Mouse (Mus musculus) spleen, adult 2 months (tissue): ENCODE results near the gene Mylip. TPM values are rescaled to one million over a fixed set of nuclear protein-coding genes. Genes with fewer than 3 reads are reported as not detected.

Source experiments
- DNase-seq, 2 experiments: peaks; one replicate each; pipeline versions ENCODE4 v3.0.0 to v3.0.0-alpha.2; 2012 to 2021; ENCODE audit warnings: low spot score in 2 of 2, low read depth in 1 of 2
- H3K27ac ChIP-seq: fragments of 200-500 bp; 2 replicates; pipeline ENCODE4 v1.5.1; 2012; ENCODE audit warnings: low read length, inconsistent platforms; ENCODE audit not compliant: insufficient read depth
- H3K27me3 ChIP-seq: fragments of 200-500 bp; 2 replicates; pipeline ENCODE4 v1.6.1; 2012; ENCODE audit warnings: mild to moderate bottlenecking, moderate library complexity, low read length, inconsistent platforms; ENCODE audit not compliant: control insufficient read depth, insufficient read depth
- H3K36me3 ChIP-seq: fragments of 200-500 bp; 2 replicates; pipeline ENCODE4 v1.6.1; 2012; ENCODE audit warnings: mild to moderate bottlenecking, low read length, inconsistent platforms; ENCODE audit not compliant: control insufficient read depth, insufficient read depth
- H3K4me1 ChIP-seq: fragments of 200-500 bp; 2 replicates; pipeline ENCODE4 v1.6.1; 2011; ENCODE audit warnings: inconsistent platforms; ENCODE audit not compliant: control insufficient read depth, insufficient read depth, insufficient read length
- H3K4me3 ChIP-seq: fragments of 200-500 bp; 2 replicates; pipeline ENCODE4 v1.5.1; 2011; ENCODE audit warnings: mild to moderate bottlenecking, inconsistent platforms; ENCODE audit not compliant: insufficient read depth, insufficient read length; ENCODE audit errors: extremely low read depth
- CTCF ChIP-seq: fragments of 200-500 bp; IDR thresholded peaks from 2 replicates; pipeline ENCODE4 v1.5.1; 2011; ENCODE audit warnings: mild to moderate bottlenecking, inconsistent platforms; ENCODE audit not compliant: insufficient read depth, insufficient read length, insufficient replicate concordance; ENCODE audit errors: extremely low read depth
- POLR2A ChIP-seq: fragments of 200-500 bp; IDR thresholded peaks from 2 replicates; pipeline ENCODE4 v1.6.1; 2011; ENCODE audit warnings: low read depth, low read length, inconsistent platforms
- WGBS: fragments of 180-500 bp; shearing (Covaris S2); methylation state at CpG from one replicate; pipeline ENCODE4 v1.1.7; 2018; 5-methylcytosine and 5-hydroxymethylcytosine counted together
- polyA plus RNA-seq: library from polyadenylated mRNA; depleted of rRNA; stranded (reverse); fragments of >200 nt; gene quantifications from 2 replicates; pipeline ENCODE4 v1.2.3, GENCODE M21; 2012

The Mylip gene
- polyA plus RNA-seq, 1 experiment, result 31.4 TPM

GRCm38 (mm10) chr13:45397896-45398805 is 8.6 kb downstream of the Mylip start:
- Histone ChIP-seq H3K36me3 (peaks cover 30% of the 10 kb centered on the region), H3K4me1 (peaks cover 8% of the 10 kb centered on the region; the same call in 1 of the 2 replicates), H3K27me3 (no peaks in the 10 kb centered on the region), H3K27ac (no peak overlapping the region), H3K4me3 (no peak overlapping the region)
- TF ChIP-seq POLR2A (no peak), CTCF (no peak)
- 75% methylated on average over 16 of the region's 21 CpGs for WGBS
- DNase-seq, result no peak

DNA sequence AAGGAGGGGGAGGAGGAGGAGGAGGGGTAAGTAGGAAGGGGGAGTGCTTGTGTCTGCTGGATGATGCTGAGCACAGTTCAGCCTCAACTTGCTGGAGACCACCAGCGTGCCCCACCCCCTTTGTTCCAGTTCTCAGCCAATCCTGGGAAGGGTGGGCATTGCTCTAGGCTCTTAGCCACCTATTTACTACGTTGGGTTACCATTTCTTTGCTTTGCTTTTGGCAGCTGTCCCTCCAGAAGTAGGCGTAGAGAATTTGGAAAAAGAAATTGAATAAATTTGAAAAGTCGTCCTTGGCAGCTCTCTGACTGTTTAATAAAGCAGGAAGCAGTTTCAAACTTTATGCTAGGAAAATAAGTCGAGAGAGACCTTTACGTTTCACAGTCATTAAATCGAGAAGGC is 11.2 kb downstream of the Mylip start:
- Histone ChIP-seq H3K27me3 (no peaks in the 10 kb centered on the region), H3K36me3 (peaks cover 37% of the 10 kb centered on the region), H3K4me3 (no peak overlapping the region), H3K27ac (no peak overlapping the region), H3K4me1 (peaks cover 5% of the 10 kb centered on the region; the same call in 1 of the 2 replicates)
- TF ChIP-seq CTCF (no peak), POLR2A (no peak)
- no peak for DNase-seq
- 88% methylated on average over 7 of the region's 7 CpGs for WGBS

GRCm38 (mm10) chr13:45401816-45402215 is 12.3 kb downstream of the Mylip start:
- Histone ChIP-seq H3K4me1 (peaks cover 3% of the 10 kb centered on the region; the same call in 1 of the 2 replicates), H3K36me3 (peaks cover 46% of the 10 kb centered on the region), H3K27ac (no peak overlapping the region), H3K4me3 (no peak overlapping the region), H3K27me3 (no peaks in the 10 kb centered on the region)
- no peak for DNase-seq
- 83% methylated on average over 7 of the region's 7 CpGs for WGBS
- TF ChIP-seq CTCF, result no peak
- no peak for TF ChIP-seq POLR2A

DNA sequence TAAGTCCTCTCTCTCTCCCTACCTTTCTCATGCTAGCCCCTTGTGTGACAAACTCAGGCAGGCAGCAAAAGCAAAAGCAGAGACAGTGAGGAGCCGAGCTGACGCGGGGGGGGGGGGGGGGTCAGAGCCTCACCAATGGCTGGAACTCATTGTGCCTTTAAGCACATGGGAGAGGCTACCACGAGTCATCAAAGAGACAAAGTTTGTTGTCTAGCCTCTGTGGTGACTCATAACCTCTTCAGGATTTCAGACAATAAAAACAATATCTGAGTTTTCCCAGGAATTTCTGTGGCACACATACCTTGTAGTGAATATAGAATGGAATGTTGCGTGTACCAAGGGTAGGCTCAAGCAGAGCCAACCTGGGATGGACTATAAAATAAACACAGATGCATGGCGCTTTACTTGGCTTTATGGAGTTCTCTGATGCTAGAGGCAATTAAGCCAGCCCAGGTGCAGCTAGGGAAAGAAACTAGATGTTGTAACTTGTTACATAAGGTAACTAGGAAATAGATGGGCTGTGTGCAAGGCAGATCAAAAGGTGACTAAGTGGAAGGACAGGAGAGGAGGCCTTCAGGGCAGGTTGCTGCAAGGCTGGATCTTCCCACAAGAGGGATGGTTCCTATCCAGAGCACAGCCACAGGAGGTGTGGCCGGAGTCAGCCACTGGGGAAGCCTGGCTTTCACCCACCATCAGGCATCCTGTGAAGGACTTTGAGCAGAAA is 12.9 kb downstream of the Mylip start:
- no peak for DNase-seq
- TF ChIP-seq CTCF, result no peak
- no peak for TF ChIP-seq POLR2A
- no peaks in the 10 kb centered on the region for H3K27me3 ChIP-seq
- peaks cover 51% of the 10 kb centered on the region for H3K36me3 ChIP-seq
- no peak overlapping the region for H3K27ac ChIP-seq
- WGBS, result 88% methylated on average over 7 of the region's 7 CpGs
- H3K4me3 ChIP-seq, result no peak overlapping the region
- peaks cover 2% of the 10 kb centered on the region; the same call in 1 of the 2 replicates for H3K4me1 ChIP-seq

DNA sequence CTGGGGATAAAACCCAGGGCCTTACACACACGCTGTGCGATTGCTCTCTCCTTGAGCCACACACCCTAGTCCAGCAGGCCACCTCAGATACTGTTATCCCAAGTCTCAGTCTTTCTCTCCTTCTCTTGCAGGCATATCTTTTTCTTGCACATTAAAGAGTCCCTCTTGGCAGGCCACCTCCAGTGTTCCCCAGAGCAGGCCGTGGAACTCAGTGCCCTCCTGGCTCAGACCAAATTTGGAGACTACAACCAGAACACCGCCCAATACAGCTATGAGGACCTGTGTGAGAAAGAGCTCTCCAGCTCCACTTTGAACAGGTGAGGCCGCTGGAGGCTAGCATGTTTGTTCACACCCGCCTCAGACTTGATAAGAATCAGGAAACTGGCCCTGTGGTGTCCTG is 14.7 kb downstream of the Mylip start:
- no peak for TF ChIP-seq CTCF
- TF ChIP-seq POLR2A, result no peak
- Histone ChIP-seq H3K36me3 (peaks cover 60% of the 10 kb centered on the region), H3K4me1 (no peaks in the 10 kb centered on the region), H3K27me3 (no peaks in the 10 kb centered on the region), H3K27ac (no peak overlapping the region), H3K4me3 (no peak overlapping the region)
- WGBS, result 83% methylated on average over 6 of the region's 6 CpGs
- DNase-seq, result no peak

DNA sequence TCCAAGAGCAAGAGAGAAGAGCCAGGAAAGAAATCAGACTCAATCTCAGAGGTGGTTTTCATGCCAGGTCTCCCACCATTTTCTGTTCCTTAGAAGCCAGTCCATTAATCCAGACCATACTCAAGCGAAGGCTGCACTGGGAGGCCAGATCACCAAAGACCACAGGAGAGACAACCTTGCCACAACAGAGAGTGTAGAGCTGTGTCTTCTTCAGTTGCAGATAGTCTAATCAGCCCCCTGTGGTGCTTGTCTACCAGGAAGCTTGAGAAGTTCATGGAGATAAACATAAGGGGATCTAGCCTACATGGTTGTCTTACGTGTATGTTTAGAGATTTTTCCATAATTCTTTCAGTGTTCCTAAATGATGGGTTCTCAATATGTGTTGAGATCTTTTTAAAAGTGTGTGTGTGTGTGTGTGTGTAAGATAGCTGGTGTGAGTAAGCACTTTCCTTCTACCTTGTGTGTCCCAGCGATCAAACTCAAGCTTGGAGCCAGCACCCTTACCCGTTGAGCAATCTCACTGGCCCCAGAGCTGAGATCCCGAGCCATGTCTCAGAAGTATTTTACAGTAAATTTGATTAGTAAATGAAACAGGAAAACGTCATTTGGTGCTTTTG is 15.8 kb downstream of the Mylip start:
- TF ChIP-seq CTCF (no peak), POLR2A (no peak)
- WGBS, result 86% methylated on average over 6 of the region's 6 CpGs
- Histone ChIP-seq H3K4me1 (no peaks in the 10 kb centered on the region), H3K27ac (no peak overlapping the region), H3K4me3 (no peak overlapping the region), H3K27me3 (no peaks in the 10 kb centered on the region), H3K36me3 (peaks cover 65% of the 10 kb centered on the region)
- DNase-seq, result no peak
